In the genomic region with DNA sequence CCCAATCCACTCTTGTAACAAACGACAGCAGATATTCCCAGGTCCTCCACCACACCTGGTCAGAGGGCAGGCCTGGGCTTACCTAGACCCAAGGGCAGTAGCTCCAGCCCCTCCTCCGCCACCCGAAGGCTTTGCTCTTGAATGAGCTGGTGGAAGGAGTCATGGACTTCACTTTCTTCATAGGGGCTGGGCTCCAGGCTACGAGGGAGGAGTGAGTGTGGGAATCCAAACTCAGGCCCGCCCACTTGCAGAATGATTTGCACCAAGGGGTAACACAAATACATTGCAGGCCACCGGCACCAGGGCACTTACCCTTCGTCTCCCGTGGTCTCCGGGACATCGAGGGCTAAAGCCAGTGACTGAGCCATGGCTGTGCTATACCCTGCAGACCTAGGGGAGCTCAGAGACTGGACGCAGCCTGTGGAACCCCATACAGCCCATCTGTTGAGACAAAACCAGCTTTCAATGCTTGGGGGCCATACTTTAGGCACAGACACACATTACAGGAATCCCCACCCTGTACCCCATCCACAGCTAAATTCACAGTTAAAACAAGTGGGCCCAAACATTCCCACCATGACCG, we compare ENCODE assay signal across 9 mouse cellular contexts. TPM values are rescaled to one million over a fixed set of nuclear protein-coding genes. Genes with fewer than 3 reads are reported as not detected.
DNase-seq lines count a peak whose midpoint lies in the region; ATAC-seq and TF ChIP-seq lines count a peak whose summit lies in the region.
"Had no signal": no experiment of that assay in that cellular context is flagged by ENCODE, and none has a peak within 500 bp of the region (broad histone marks: within the 10 kb centered on the region; RNA-seq: fewer than 3 reads in every experiment).

No protein-coding gene starts in this region.

- peak overlapping the region; percentile 89 for H3K27ac ChIP-seq in layer of hippocampus, adult 2 months
- H3K27ac ChIP-seq in embryonic facial prominence, embryonic 12.5 days, result peak overlapping the region; percentile 64
- H3K27ac ChIP-seq in hindbrain, embryonic 14.5 days, result peak overlapping the region; percentile 74
- H3K27ac ChIP-seq in liver, embryonic 12.5 days, result peak overlapping the region; percentile 100
- H3K27ac ChIP-seq in neural tube, embryonic 14.5 days (ENCODE audit: low read depth, low read length), result peak overlapping the region; percentile 61

- no peaks in the 10 kb centered on the region for H3K9me3 ChIP-seq in embryonic facial prominence, embryonic 12.5 days
- no peaks in the 10 kb centered on the region for H3K9me3 ChIP-seq in hindbrain, embryonic 14.5 days (ENCODE audit: control insufficient read depth, low read length)
- no peaks in the 10 kb centered on the region for H3K9me3 ChIP-seq in liver, embryonic 12.5 days (replicated peaks)
- H3K9me3 ChIP-seq in neural tube, embryonic 14.5 days (ENCODE audit: control insufficient read depth, low read length), result no peaks in the 10 kb centered on the region

- no peak; the same call in 1 of the 2 replicates for ATAC-seq in embryonic facial prominence, embryonic 12.5 days (ENCODE audit: insufficient number of reproducible peaks, insufficient read depth, low FRiP score, low TSS enrichment)
- no peak for ATAC-seq in hindbrain, embryonic 14.5 days (ENCODE audit: low FRiP score)
- no peak for ATAC-seq in liver, embryonic 12.5 days
- ATAC-seq in neural tube, embryonic 14.5 days (ENCODE audit: low read depth), result no peak

- H3K27me3 ChIP-seq in embryonic facial prominence, embryonic 12.5 days, result peaks cover 26% of the 10 kb centered on the region
- peaks cover 31% of the 10 kb centered on the region for H3K27me3 ChIP-seq in hindbrain, embryonic 14.5 days (ENCODE audit: control insufficient read depth, insufficient read depth, low read length)
- H3K27me3 ChIP-seq in liver, embryonic 12.5 days (replicated peaks), result no peaks in the 10 kb centered on the region; the same call in none of the 2 replicates
- no peaks in the 10 kb centered on the region; the same call in 1 of the 2 replicates for H3K27me3 ChIP-seq in neural tube, embryonic 14.5 days (ENCODE audit: control insufficient read depth, insufficient read depth, low read length)

- peak overlapping the region; percentile 84 for H3K4me2 ChIP-seq in embryonic facial prominence, embryonic 12.5 days (replicated peaks)
- H3K4me2 ChIP-seq in hindbrain, embryonic 14.5 days (replicated peaks), result peak overlapping the region; percentile 54; the same call in 1 of the 2 replicates
- H3K4me2 ChIP-seq in liver, embryonic 12.5 days, result peak overlapping the region; percentile 95
- peak overlapping the region; percentile 22; the same call in 1 of the 2 replicates for H3K4me2 ChIP-seq in neural tube, embryonic 14.5 days (ENCODE audit: low read depth, low read length)

- no peak for TF ChIP-seq CTCF in layer of hippocampus, adult 2 months (conservative IDR thresholded peaks at IDR 0.05)

- peak overlapping the region; percentile 50 for H3K4me3 ChIP-seq in layer of hippocampus, adult 2 months
- H3K4me3 ChIP-seq in embryonic facial prominence, embryonic 12.5 days, result peak overlapping the region; percentile 44
- no peak overlapping the region for H3K4me3 ChIP-seq in hindbrain, embryonic 14.5 days (replicated peaks; ENCODE audit: low read length)
- peak overlapping the region; percentile 92 for H3K4me3 ChIP-seq in liver, embryonic 12.5 days
- H3K4me3 ChIP-seq in neural tube, embryonic 14.5 days (ENCODE audit: low read depth, low read length), result no peak overlapping the region

- 46% methylated on average over 12 of the region's 12 CpGs for WGBS in embryonic facial prominence, embryonic 12.5 days
- 65% methylated on average over 12 of the region's 12 CpGs for WGBS in hindbrain, embryonic 14.5 days
- 33% methylated on average over 12 of the region's 12 CpGs for WGBS in liver, embryonic 12.5 days (ENCODE audit: insufficient replicate concordance)
- 46% methylated on average over 12 of the region's 12 CpGs for WGBS in neural tube, embryonic 14.5 days

- no peak for DNase-seq in layer of hippocampus, adult 2 months (ENCODE audit: low spot score in 2 of 2)
- DNase-seq in layer of hippocampus, adult 9-11 months, result no peak
- no peak for DNase-seq in hindbrain, embryonic 14.5 days (ENCODE audit: low spot score)
- no peak for DNase-seq in gastrocnemius, postnatal 10 days
- DNase-seq in layer of hippocampus, adult 18-20 months (ENCODE audit: low spot score in 2 of 2), result no peak

- H3K36me3 ChIP-seq in embryonic facial prominence, embryonic 12.5 days, result 0 out of 2 replicates have a peak, but pooled peaks cover 4% of the 10 kb centered on the region
- H3K36me3 ChIP-seq in hindbrain, embryonic 14.5 days (replicated peaks; ENCODE audit: control insufficient read depth, insufficient read depth), result no peaks in the 10 kb centered on the region
- H3K36me3 ChIP-seq in liver, embryonic 12.5 days, result peaks cover 52% of the 10 kb centered on the region
- no peaks in the 10 kb centered on the region for H3K36me3 ChIP-seq in neural tube, embryonic 14.5 days (ENCODE audit: control insufficient read depth, insufficient read depth, low read length)

- H3K9ac ChIP-seq in embryonic facial prominence, embryonic 12.5 days, result peak overlapping the region; percentile 54; the same call in 1 of the 2 replicates
- H3K9ac ChIP-seq in hindbrain, embryonic 14.5 days, result peak overlapping the region; percentile 40
- peak overlapping the region; percentile 90 for H3K9ac ChIP-seq in liver, embryonic 12.5 days
- H3K9ac ChIP-seq in neural tube, embryonic 14.5 days (replicated peaks; ENCODE audit: low read depth, low read length), result no peak overlapping the region

- peaks cover 41% of the 10 kb centered on the region for H3K4me1 ChIP-seq in embryonic facial prominence, embryonic 12.5 days
- H3K4me1 ChIP-seq in hindbrain, embryonic 14.5 days (replicated peaks; ENCODE audit: control insufficient read depth, insufficient read depth, low read length), result peaks cover 27% of the 10 kb centered on the region
- H3K4me1 ChIP-seq in liver, embryonic 12.5 days, result peaks cover 67% of the 10 kb centered on the region
- H3K4me1 ChIP-seq in neural tube, embryonic 14.5 days (ENCODE audit: control insufficient read depth, insufficient read depth, low read length), result peaks cover 27% of the 10 kb centered on the region

RNA-seq across cellular contexts. Expression of a gene that starts 2.9 kb away (rescaled TPM):
- under 1 TPM; 0.64 to 0.91 TPM for total RNA-seq in layer of hippocampus, adult 2 months (2021)
- polyA plus RNA-seq in embryonic facial prominence, embryonic 12.5 days (2016; fragmentation: Nextera tagmentation; extraction: Ambion mirVana), result 1.3 TPM in 2 replicates
- polyA plus RNA-seq in hindbrain, embryonic 14.5 days (2014; fragmentation: Nextera tagmentation; extraction: Ambion mirVana), result 0.48 and 0.68 TPM in 2 replicates
- 19.8 and 21.6 TPM in 2 replicates for polyA plus RNA-seq in liver, embryonic 12.5 days (2016; fragmentation: Nextera tagmentation; extraction: Ambion mirVana)
- polyA plus RNA-seq in neural tube, embryonic 14.5 days (2014; fragmentation: Nextera tagmentation; extraction: Ambion mirVana), result 0.64 and 1.7 TPM in 2 replicates
- total RNA-seq in gastrocnemius, postnatal 10 days (2021), result 1 to 10 TPM; 1.2 to 1.7 TPM
- total RNA-seq in layer of hippocampus, adult 18-20 months (2021), result 1 to 10 TPM in 1 of 2 experiments, under 1 TPM in 1; 0.72 to 1.1 TPM

RNA-seq across cellular contexts. Expression of a gene that starts 3.1 kb away (rescaled TPM):
- 1 to 10 TPM; 6.6 to 8.4 TPM for total RNA-seq in layer of hippocampus, adult 2 months (2021)
- 17.5 and 19.1 TPM in 2 replicates for polyA plus RNA-seq in embryonic facial prominence, embryonic 12.5 days (2016; fragmentation: Nextera tagmentation; extraction: Ambion mirVana)
- 3.3 and 4.9 TPM in 2 replicates for polyA plus RNA-seq in hindbrain, embryonic 14.5 days (2014; fragmentation: Nextera tagmentation; extraction: Ambion mirVana)
- 55.5 and 58.2 TPM in 2 replicates for polyA plus RNA-seq in liver, embryonic 12.5 days (2016; fragmentation: Nextera tagmentation; extraction: Ambion mirVana)
- polyA plus RNA-seq in neural tube, embryonic 14.5 days (2014; fragmentation: Nextera tagmentation; extraction: Ambion mirVana), result 3.9 and 4.8 TPM in 2 replicates
- 10 to 100 TPM; 17.2 to 20.9 TPM for total RNA-seq in gastrocnemius, postnatal 10 days (2021)
- 10 to 100 TPM in 1 of 2 experiments, 1 to 10 TPM in 1; 5.9 to 10.6 TPM for total RNA-seq in layer of hippocampus, adult 18-20 months (2021)

RNA-seq across cellular contexts. Expression of a gene that starts 18.5 kb away (rescaled TPM):
- under 1 TPM; 0.34 to 0.46 TPM for total RNA-seq in layer of hippocampus, adult 2 months (2021)
- 0.26 TPM in 1 of 2 replicates, not detected in the other for polyA plus RNA-seq in embryonic facial prominence, embryonic 12.5 days (2016; fragmentation: Nextera tagmentation; extraction: Ambion mirVana)
- polyA plus RNA-seq in hindbrain, embryonic 14.5 days (2014; fragmentation: Nextera tagmentation; extraction: Ambion mirVana), result 0.24 TPM in 1 of 2 replicates, not detected in the other
- polyA plus RNA-seq in liver, embryonic 12.5 days (2016; fragmentation: Nextera tagmentation; extraction: Ambion mirVana), result 97.6 and 97.7 TPM in 2 replicates
- not detected in 2 replicates for polyA plus RNA-seq in neural tube, embryonic 14.5 days (2014; fragmentation: Nextera tagmentation; extraction: Ambion mirVana)
- total RNA-seq in gastrocnemius, postnatal 10 days (2021), result not detected
- under 1 TPM in 1 of 2 experiments, not detected in 1; 0.40 TPM for total RNA-seq in layer of hippocampus, adult 18-20 months (2021)
- total RNA-seq: adrenal gland, adult 18-20 months had no signal

RNA-seq across cellular contexts. Expression of a gene that starts 30.5 kb away (rescaled TPM):
- total RNA-seq in layer of hippocampus, adult 2 months (2021), result 1 to 10 TPM; 1.6 to 1.7 TPM
- polyA plus RNA-seq in embryonic facial prominence, embryonic 12.5 days (2016; fragmentation: Nextera tagmentation; extraction: Ambion mirVana), result 0.54 and 1.3 TPM in 2 replicates
- polyA plus RNA-seq in hindbrain, embryonic 14.5 days (2014; fragmentation: Nextera tagmentation; extraction: Ambion mirVana), result 0.89 and 1.0 TPM in 2 replicates
- 0.23 and 0.27 TPM in 2 replicates for polyA plus RNA-seq in liver, embryonic 12.5 days (2016; fragmentation: Nextera tagmentation; extraction: Ambion mirVana)
- polyA plus RNA-seq in neural tube, embryonic 14.5 days (2014; fragmentation: Nextera tagmentation; extraction: Ambion mirVana), result 0.68 and 1.2 TPM in 2 replicates
- 1 to 10 TPM; 1.2 to 3.3 TPM for total RNA-seq in gastrocnemius, postnatal 10 days (2021)
- 1 to 10 TPM; 1.5 to 2.2 TPM for total RNA-seq in layer of hippocampus, adult 18-20 months (2021)

RNA-seq across cellular contexts. Expression of a gene that starts 30.5 kb away (rescaled TPM):
- total RNA-seq in layer of hippocampus, adult 2 months (2021), result 10 to 100 TPM; 10.2 to 13.4 TPM
- 29.6 and 31.0 TPM in 2 replicates for polyA plus RNA-seq in embryonic facial prominence, embryonic 12.5 days (2016; fragmentation: Nextera tagmentation; extraction: Ambion mirVana)
- polyA plus RNA-seq in hindbrain, embryonic 14.5 days (2014; fragmentation: Nextera tagmentation; extraction: Ambion mirVana), result 17.6 and 18.9 TPM in 2 replicates
- polyA plus RNA-seq in liver, embryonic 12.5 days (2016; fragmentation: Nextera tagmentation; extraction: Ambion mirVana), result 61.5 and 66.4 TPM in 2 replicates
- polyA plus RNA-seq in neural tube, embryonic 14.5 days (2014; fragmentation: Nextera tagmentation; extraction: Ambion mirVana), result 9.7 and 15.8 TPM in 2 replicates
- total RNA-seq in gastrocnemius, postnatal 10 days (2021), result 10 to 100 TPM; 90.3 to 95.1 TPM
- 10 to 100 TPM; 12.3 to 12.4 TPM for total RNA-seq in layer of hippocampus, adult 18-20 months (2021)

Comparison
In these comparisons a context has a peak if more than half of its experiments do, and no peak if none do; other contexts are left out.
1. H3K4me3 ChIP-seq: peak in layer of hippocampus, adult 2 months (single experiment), embryonic facial prominence, embryonic 12.5 days (single experiment) and liver, embryonic 12.5 days (single experiment); none in hindbrain, embryonic 14.5 days (single experiment) and neural tube, embryonic 14.5 days (single experiment).
2. H3K4me2 ChIP-seq: peak in every context shown above with its lines; median percentile 95 in liver, embryonic 12.5 days; 84 in embryonic facial prominence, embryonic 12.5 days; 54 in hindbrain, embryonic 14.5 days; 22 in neural tube, embryonic 14.5 days.
3. RNA of a gene that starts 18.5 kb away (polyA plus RNA-seq): 97.6 to 97.7 TPM in liver, embryonic 12.5 days; 0.26 TPM in embryonic facial prominence, embryonic 12.5 days, 0.24 TPM in hindbrain, embryonic 14.5 days and not detected in neural tube, embryonic 14.5 days; every median in the first group is over 10 times any median in the second.
4. Peak in every context shown above with its lines, with median percentiles within 50 percentile points of each other: H3K27ac ChIP-seq.